Mouse (Mus musculus) macrophage (primary cell): Measurements from ENCODE around the gene Rftn1. TPM values are rescaled to one million over a fixed set of nuclear protein-coding genes. Genes with fewer than 3 reads are reported as not detected.
"Not testable (repeated sequence)": the region's sequence is repeated elsewhere in the genome, so short reads cannot be mapped to it uniquely, and the experiment has no call there.

ENCODE experiments used
- H3K27ac ChIP-seq: fragments of 350-480 bp; formaldehyde crosslinking; 2 replicates; pipeline ENCODE4 v1.9.0; 2021
- H3K36me3 ChIP-seq: fragments of 350-480 bp; formaldehyde crosslinking; 2 replicates; pipeline ENCODE4 v1.9.0; 2021; ENCODE audit errors: inconsistent target
- H3K4me3 ChIP-seq: fragments of 350-480 bp; formaldehyde crosslinking; 2 replicates; pipeline ENCODE4 v1.9.0; 2021; ENCODE audit errors: inconsistent target
- H3K79me2 ChIP-seq: fragments of 350-480 bp; formaldehyde crosslinking; 2 replicates; pipeline ENCODE4 v1.9.0; 2021; ENCODE audit errors: inconsistent target
- WGBS: methylation state at CpG from one replicate; pipeline ENCODE4 v1.1.7; 2026; ENCODE audit warnings: inconsistent platforms; ENCODE audit not compliant: missing documents; 5-methylcytosine and 5-hydroxymethylcytosine counted together
- polyA plus RNA-seq: library from polyadenylated mRNA; stranded (reverse); fragments of 250-400 nt; gene quantifications from 3 replicates; pipeline ENCODE4 v1.2.4, GENCODE M21; 2018; ENCODE audit warnings: inconsistent platforms

Gene Rftn1
- polyA plus RNA-seq, 1 experiment from 2014 or later, result 50.8 TPM

DNA sequence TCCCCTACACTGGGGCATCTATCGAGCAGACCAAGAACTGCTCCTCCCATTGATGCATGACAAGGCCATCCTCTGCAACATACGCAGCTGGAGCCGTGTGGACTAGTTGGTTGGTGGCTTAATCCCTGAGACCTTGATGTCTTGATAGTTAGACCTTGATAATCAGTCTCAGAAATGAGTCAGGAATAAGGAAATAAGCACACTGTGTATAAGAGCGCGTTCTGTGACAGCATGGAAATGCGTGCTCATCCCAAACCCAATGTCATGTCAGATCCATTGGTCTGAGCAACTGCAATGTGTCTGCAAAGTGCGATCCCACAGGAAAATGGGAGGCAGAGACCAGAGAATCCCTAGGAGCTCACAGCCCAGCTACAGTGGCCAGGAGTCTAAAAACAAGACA, 21.3 kb upstream of the Rftn1 start:
- Histone ChIP-seq H3K36me3 (no peaks in the 10 kb centered on the region), H3K79me2 (no peaks in the 10 kb centered on the region), H3K4me3 (no peak overlapping the region), H3K27ac (no peak overlapping the region)
- WGBS, result 92% methylated on average over 7 of the region's 7 CpGs

DNA sequence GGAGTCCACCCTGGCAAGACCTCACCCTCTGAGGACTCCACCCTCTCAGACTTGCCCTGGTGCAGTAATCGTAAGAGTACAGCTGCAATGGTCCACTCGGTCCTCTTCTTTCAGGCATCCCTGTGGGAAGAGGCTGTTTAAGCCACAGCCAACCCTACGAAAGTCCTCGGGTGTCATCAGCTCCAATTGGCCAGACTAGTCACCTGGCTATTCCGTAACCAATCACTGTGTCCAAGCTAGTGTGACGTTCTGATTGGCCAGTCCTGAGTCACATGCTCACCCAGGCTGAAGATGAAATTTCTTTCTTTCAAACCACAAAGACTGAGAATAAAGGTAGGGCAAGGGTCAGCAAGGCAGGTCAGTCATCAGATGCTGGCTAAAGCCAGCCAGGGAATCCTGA, 19.4 kb upstream of the Rftn1 start:
- no peak overlapping the region for H3K4me3 ChIP-seq
- H3K27ac ChIP-seq, result no peak overlapping the region
- no peaks in the 10 kb centered on the region for H3K36me3 ChIP-seq
- 98% methylated on average over 6 of the region's 6 CpGs for WGBS
- H3K79me2 ChIP-seq, result no peaks in the 10 kb centered on the region

DNA sequence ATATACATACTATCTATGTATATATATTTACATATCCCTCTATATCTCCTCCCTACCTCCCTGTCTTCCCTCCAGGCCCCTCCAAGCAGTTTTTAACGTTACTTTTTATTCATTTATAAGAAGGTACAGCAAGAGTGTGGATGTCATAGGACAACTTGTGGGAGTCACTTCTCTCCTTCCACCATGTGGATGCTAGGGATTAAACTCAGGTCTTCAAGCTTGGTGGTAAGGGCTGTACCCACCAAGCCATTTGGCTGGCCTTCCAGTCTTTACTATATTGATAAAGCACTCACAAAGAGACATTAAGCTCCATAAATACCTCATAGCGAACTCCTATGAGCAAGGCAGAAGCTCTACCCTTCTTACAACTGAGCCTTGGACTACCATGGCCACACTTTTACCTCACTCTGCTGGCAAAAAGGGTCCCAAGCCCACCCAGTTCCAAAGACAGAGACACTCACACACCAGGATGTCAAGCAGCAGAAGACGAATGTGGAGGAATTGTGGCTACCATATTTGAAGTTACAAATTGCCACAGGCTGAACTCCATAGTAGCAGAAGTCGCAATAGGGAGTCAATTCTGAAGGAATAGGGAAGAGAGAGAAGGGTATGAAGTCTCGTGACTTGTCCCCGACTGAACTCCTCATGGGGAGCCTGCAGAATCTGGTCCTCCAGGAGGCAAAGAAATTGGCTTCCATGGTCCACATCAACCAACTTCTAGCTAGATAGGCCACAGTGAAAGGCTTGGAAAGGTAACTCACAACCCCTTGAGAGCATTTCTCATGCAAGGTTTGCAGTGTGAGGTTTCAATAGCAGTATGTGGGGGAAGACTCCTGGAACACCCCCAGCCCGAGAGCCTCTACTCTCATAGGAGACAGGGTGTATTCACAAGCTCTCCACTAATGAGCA, 17.9 kb upstream of the Rftn1 start:
- Histone ChIP-seq H3K27ac (no peak overlapping the region), H3K4me3 (no peak overlapping the region)
- 94% methylated on average over 7 of the region's 7 CpGs for WGBS

DNA sequence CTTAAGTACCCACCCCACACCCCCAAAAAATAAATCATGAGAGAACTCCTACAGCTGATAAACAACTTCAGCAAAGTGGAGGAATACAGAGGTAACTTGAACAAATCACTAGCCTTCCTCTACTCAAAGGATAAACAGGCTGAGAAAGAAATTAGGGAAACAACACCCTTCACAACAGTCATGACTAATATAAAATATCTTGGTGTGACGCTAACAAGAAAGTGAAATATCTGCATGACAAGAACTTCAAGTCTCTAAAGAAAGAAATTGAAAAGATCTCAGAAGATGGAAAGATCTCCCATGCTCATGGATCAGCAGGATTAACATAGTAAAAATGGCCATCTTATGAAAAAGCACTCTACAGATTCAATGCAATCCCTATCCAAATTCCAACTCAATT, 15.8 kb upstream of the Rftn1 start:
- H3K79me2 ChIP-seq, H3K27ac ChIP-seq, H3K4me3 ChIP-seq, H3K36me3 ChIP-seq: not testable (repeated sequence)
- 86% methylated on average over 1 of the region's 1 CpGs for WGBS

More for the DNA sequence above, 17.9 kb upstream of the Rftn1 start:
- no peaks in the 10 kb centered on the region for H3K79me2 ChIP-seq
- H3K36me3 ChIP-seq, result no peaks in the 10 kb centered on the region

DNA sequence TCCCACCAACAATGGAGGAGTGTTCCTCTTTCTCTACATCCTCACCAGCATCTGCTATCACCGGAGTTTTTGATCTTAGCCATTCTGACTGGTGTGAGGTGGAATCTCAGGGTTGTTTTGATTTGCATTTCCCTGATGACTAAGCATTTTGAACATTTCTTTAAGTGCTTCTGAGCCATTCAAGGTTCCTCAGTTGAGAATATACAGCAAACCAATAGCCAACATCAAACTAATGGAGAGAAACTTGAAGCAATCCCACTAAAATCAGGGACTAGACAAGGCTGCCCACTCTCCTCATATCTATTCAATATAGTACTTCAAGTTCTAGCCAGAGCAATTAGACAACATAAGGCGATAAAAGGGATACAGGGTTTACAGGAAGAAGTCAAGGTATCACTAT, 15.4 kb upstream of the Rftn1 start:
- not testable (repeated sequence) for H3K27ac ChIP-seq, H3K36me3 ChIP-seq, H3K4me3 ChIP-seq, H3K79me2 ChIP-seq
- WGBS, result 88% methylated on average over 2 of the region's 2 CpGs

DNA sequence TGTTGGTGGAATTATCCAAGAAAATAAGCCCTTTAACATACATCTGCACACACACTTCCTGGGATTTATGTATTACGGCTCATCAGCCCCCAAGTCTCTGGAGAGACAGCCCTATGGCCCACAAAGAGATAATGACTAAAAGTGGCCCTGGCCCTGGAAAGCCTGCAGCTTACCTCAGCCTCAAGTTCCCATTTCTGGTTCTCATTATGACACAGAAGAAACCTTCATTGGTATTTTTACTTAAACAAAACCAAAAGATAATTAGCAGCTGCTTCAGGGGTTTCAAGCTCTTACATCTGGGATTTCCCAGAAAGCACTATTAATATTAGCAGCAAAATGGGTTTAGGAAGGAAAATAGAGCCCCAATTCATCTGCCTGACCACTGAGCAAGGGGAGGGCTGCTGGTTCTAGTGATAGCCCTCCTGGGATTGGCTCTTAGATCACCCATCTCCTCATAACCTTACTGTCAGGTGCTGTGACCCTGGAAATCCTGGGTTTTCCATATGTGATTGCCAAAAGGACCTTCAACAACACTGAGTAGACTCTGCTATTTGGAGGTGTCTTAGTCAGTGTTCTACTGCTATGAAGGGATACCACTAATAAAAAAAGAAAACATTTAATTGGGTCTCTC, 14.8 kb upstream of the Rftn1 start:
- Histone ChIP-seq H3K36me3 (no peaks in the 10 kb centered on the region), H3K27ac (no peak overlapping the region), H3K4me3 (no peak overlapping the region), H3K79me2 (no peaks in the 10 kb centered on the region)
- WGBS, result 60% methylated on average over 1 of the region's 1 CpGs

DNA sequence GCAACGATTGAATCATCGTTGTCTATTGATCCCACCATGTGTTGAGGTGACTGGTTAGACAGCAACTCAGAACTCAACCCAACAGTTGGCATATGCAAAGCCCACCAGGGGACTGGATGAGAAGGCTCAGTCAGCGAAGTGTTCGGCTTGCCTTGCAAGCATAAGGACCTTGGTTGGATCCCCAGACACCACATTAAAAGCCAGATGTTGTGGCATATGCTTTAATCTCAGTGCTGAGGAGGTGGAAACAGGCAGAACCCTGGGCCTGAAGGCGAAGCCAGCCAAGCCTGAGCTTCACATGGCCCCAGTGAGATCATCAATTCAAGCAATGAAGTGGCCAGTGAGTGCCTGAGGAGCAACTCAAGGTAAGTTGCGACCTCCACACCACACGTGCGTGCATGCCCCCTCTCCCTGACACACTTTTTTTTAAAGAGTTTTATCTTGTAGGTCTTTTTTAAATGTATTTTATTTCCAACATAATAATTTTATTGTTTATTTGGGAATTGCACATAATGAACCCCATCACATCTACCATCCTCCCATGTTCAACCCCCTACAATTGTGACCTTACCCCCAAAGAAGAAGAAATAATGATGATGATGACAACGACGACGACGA, 11.5 kb upstream of the Rftn1 start:
- WGBS, result 95% methylated on average over 11 of the region's 12 CpGs
- Histone ChIP-seq H3K4me3 (no peak overlapping the region), H3K27ac (no peak overlapping the region), H3K79me2 (no peaks in the 10 kb centered on the region), H3K36me3 (no peaks in the 10 kb centered on the region)

DNA sequence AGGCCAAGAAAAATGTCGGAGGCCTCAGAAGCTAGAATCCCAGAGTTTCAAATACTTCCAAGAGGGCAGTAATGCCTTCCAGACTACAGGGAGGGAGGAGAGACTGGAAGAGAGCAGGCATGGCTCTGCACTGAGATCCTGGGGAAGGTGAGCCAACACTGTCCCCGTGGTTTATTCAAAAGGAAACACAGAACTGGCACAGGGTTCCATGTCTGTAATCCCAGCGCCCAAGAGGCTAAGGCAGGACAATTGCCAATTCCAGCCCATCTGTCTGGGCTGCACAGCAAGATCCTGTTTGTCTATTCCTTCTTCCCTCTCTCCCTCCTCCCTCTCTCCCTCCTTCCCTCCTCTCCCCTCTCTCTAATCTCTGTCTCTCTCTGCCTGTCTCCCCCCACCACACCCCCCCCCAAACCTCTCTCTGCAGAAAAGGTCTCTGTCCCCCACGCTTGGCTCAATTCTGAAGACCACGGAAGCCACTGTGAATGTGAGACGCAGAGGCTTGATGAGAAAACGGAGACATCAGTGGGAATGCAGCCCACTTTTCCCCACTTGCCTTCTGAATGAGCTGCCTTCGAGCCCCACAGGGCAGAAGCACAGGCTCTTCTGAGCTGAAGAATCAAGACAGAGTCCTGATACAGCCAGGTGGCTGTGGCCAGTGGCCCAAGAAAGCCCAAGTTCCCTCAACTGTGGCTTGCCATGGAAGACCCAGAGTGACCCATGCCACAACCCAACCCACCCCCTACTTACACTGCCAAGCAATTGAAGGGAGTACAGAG, 8.8 kb upstream of the Rftn1 start:
- WGBS, result 87% methylated on average over 8 of the region's 8 CpGs
- Histone ChIP-seq H3K27ac (no peak overlapping the region), H3K4me3 (no peak overlapping the region), H3K36me3 (no peaks in the 10 kb centered on the region), H3K79me2 (no peaks in the 10 kb centered on the region)

DNA sequence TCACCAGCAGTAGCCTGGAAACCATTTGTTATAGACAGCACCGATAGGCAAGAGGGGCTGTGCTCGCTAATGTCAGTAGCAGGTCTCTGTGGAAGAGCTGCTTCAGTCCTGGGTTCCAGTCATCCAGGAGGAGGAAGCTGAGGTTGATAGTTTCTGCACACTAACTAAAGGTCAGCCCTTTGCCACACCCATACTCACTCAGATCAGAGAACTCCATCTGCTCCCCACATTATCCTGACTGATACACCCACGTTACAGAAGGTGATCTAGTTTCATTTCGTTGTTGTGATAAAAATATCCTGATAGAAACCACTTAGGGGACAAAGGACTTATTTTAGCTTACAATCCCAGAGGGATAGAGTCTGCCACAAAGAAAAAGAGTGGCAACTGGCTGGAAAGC, 7.1 kb upstream of the Rftn1 start:
- Histone ChIP-seq H3K4me3 (no peak overlapping the region), H3K36me3 (no peaks in the 10 kb centered on the region), H3K79me2 (no peaks in the 10 kb centered on the region), H3K27ac (no peak overlapping the region)
- WGBS, result 83% methylated on average over 4 of the region's 4 CpGs

DNA sequence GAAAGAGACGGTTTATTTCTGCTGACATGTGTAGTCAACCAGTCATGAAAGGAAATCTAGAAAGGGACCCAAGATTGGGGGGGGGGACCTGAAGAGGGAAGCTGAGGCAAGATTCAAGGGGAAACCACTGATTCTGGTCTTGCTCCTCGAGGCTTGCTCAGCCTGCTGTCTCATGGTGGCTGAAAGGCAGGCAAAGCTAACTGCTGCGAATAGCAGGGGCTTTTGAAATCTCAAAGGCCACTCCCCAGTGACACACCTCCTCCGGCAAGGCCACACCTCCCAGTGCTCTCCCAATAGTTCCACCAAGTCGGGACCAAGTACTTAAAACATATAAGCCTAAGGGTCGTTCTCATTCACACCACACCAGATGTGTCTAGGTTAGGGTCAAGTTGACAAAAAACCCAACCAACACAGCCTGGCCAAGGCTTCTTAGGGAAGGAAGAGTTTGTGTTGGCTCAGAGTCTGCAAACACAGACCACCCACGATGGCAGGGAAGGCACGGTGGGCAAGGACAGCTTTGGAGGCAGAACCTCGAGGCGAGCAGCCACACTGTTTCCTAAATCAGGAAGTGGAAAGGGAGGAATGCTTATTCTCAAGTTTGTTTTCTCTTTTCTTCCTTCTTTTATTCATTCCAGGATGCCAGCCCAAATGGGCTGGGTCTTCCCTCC, 5.7 kb upstream of the Rftn1 start:
- Histone ChIP-seq H3K27ac (peak overlapping the region; percentile 79), H3K36me3 (no peaks in the 10 kb centered on the region), H3K4me3 (no peak overlapping the region), H3K79me2 (no peaks in the 10 kb centered on the region)
- WGBS, result 24% methylated on average over 9 of the region's 10 CpGs

DNA sequence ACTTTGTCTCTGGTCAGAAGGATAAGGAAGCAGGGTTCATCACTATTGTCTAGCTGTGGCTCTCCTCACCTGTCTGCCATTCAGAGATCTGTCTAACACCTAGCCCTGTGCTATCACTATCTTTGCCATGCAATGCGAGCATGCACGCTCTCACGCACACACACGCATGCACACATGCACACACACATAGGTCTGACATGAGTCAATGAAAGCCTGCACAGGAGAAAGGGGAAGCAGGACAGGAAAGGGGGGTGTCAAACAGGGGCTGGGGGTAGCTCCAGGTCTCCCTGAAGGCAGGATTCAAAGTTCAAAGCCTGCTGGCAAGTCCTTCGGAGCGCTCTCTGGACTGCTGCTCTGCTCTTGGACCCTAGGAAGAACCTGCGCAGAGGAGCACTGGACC, 4.9 kb upstream of the Rftn1 start:
- Histone ChIP-seq H3K27ac (peak overlapping the region; percentile 79), H3K4me3 (no peak overlapping the region), H3K36me3 (no peaks in the 10 kb centered on the region), H3K79me2 (no peaks in the 10 kb centered on the region)
- whole genome bisulfite sequencing, result 72% methylated on average over 7 of the region's 7 CpGs

DNA sequence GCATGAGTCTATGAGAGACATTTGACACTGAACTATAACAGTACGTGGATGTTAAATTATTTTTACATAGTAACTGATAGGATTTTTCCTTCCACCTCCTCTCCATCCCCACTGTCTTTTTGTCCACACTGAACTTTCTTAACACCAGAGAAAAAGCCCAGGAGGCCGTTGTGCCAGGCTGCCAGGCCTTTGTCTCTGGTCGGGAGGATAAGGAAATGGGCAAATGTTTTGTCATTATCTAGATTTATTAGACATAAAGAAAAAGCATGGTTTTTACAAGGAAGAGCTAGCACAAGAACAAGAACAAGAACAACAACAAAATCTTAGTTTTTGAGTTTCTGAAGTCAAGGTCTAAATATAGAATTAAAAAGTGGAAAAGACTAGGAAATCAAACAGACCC, 4.1 kb upstream of the Rftn1 start:
- H3K27ac ChIP-seq, result peak overlapping the region; percentile 79
- WGBS, result 46% methylated on average over 3 of the region's 3 CpGs

DNA sequence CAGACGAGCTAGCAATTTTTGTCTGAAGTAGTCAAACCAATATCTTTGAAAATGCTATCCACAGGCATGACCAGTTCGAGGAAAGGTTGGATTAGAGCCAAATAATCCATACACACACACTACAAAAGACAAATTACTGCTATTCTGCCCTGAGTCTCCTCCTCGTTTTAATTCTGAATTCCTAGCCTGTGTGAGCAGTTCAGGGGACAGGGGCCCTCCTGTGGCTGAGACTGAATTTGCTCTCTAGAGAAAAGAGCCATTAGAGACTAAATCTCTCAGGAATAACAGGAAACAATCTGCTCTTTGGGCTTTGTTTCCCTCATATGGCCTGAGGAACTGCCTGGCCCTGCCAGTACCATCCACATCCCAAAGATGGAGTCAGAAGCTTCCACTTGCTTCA, 3.2 kb upstream of the Rftn1 start:
- 63% methylated on average over 3 of the region's 3 CpGs for WGBS
- no peaks in the 10 kb centered on the region for H3K36me3 ChIP-seq
- no peak overlapping the region for H3K27ac ChIP-seq
- peaks cover 13% of the 10 kb centered on the region for H3K79me2 ChIP-seq
- no peak overlapping the region for H3K4me3 ChIP-seq

More for the DNA sequence above, 4.1 kb upstream of the Rftn1 start:
- no peak overlapping the region for H3K4me3 ChIP-seq
- H3K36me3 ChIP-seq, result no peaks in the 10 kb centered on the region
- H3K79me2 ChIP-seq, result peaks cover 4% of the 10 kb centered on the region

DNA sequence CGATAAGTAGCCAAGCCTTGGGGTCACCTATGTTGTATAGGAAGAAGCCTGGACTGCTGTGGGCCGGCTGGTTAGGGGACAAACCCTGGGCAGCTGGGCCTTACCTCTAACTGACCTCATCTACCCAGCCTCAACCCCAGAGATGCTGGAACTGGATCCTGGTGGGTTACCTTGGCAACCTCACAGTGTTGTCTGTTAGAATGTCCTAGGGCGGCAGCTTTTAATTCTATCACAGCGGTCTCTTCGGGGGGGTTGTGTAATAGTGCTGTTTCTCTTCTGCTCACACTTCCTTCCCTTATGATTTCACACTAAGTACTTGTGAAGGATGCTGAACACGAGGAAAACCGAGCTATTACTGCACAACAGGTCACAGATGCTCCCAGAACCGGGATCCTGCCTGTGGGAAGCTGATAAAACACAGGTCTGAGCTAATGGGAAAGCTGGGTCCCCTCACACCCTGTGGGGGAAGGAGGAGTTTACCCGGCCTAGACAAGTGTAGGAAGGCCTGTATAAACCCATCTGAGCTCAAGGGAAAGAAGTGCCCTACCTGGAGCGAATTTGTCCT, 2.0 kb upstream of the Rftn1 start:
- WGBS, result 33% methylated on average over 10 of the region's 10 CpGs
- H3K79me2 ChIP-seq, result peaks cover 25% of the 10 kb centered on the region
- no peak overlapping the region for H3K4me3 ChIP-seq
- H3K36me3 ChIP-seq, result no peaks in the 10 kb centered on the region
- no peak overlapping the region for H3K27ac ChIP-seq
